Mouse (Mus musculus): ENCODE measurements around the gene A630023A22Rik. TPM values are rescaled to one million over a fixed set of nuclear protein-coding genes. Genes with fewer than 3 reads are reported as not detected.

A630023A22Rik gene
- total and polyA plus RNA-seq, 2 experiments from 2014 or later, result 2.2 TPM; not detected in 1

GRCm38 (mm10) chr14:34107594-34107993 lies 5.0 kb upstream of the A630023A22Rik start:
- no peaks in the 10 kb centered on the region for H3K27me3 ChIP-seq (ENCODE audit: insufficient read depth, low read length)
- no peak overlapping the region for H3K9ac ChIP-seq (replicated peaks; ENCODE audit: low read length)
- H3K4me2 ChIP-seq (ENCODE audit: low read depth, low read length), result no peak overlapping the region
- DNase-seq (ENCODE audit: low spot score), result no peak
- H3K9me3 ChIP-seq (ENCODE audit: low read length), result no peaks in the 10 kb centered on the region
- H3K4me3 ChIP-seq (ENCODE audit: low read length), result no peak overlapping the region
- ATAC-seq, result no peak
- H3K36me3 ChIP-seq (ENCODE audit: insufficient read depth, low read length), result no peaks in the 10 kb centered on the region
- H3K4me1 ChIP-seq (ENCODE audit: insufficient read depth, low read length), result no peaks in the 10 kb centered on the region
- 78% methylated on average over 4 of the region's 4 CpGs for WGBS
- TF ChIP-seq CTCF (IDR thresholded peaks at IDR 0.05; ENCODE audit: low read depth), result no peak
- no peak overlapping the region for H3K27ac ChIP-seq

- no peak for ATAC-seq
- H3K36me3 ChIP-seq (ENCODE audit: insufficient read depth, low read length), result no peaks in the 10 kb centered on the region
- H3K27me3 ChIP-seq (ENCODE audit: insufficient read depth, low read length), result no peaks in the 10 kb centered on the region
- no peak overlapping the region for H3K4me3 ChIP-seq (ENCODE audit: low read length)
- no peak overlapping the region for H3K4me2 ChIP-seq (ENCODE audit: low read depth, low read length)
- peak; percentile 69 for TF ChIP-seq CTCF (IDR thresholded peaks at IDR 0.05; ENCODE audit: low read depth)
- H3K4me1 ChIP-seq (ENCODE audit: insufficient read depth, low read length), result no peaks in the 10 kb centered on the region
- 65% methylated on average over 11 of the region's 12 CpGs for WGBS
- H3K27ac ChIP-seq, result no peak overlapping the region
- no peak overlapping the region for H3K9ac ChIP-seq (replicated peaks; ENCODE audit: low read length)
- DNase-seq (ENCODE audit: low spot score), result peak; percentile 42
- no peaks in the 10 kb centered on the region for H3K9me3 ChIP-seq (ENCODE audit: low read length)
Measured at GRCm38 (mm10) chr14:34106389-34107062, 4.0 kb upstream of the A630023A22Rik start.

DNA sequence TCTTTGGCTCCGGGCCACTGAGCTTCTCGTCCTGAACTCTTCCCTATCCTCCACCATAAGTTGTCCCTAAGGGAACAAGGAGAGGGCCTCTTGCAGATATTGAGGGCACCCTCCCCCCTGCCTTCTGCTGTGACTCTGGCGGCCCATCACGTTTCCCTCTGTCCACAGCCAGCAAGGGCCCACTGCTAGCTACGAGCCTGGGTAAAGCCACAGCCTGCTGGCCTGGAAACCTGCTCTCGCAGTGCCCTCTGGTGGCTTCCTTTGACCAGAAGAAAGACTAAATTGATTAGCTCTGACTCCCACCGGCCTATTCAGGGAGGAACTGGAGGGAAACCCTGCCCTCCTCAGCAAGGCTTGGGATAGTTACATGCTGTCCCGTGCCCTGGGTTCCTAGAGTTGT lies 2.3 kb upstream of the A630023A22Rik start:
- DNase-seq (ENCODE audit: low spot score), result peak; percentile 76
- H3K27ac ChIP-seq, result no peak overlapping the region
- H3K4me3 ChIP-seq (ENCODE audit: low read length), result no peak overlapping the region
- H3K4me2 ChIP-seq (ENCODE audit: low read depth, low read length), result no peak overlapping the region
- H3K4me1 ChIP-seq (ENCODE audit: insufficient read depth, low read length), result no peaks in the 10 kb centered on the region
- WGBS, result 23% methylated on average over 8 of the region's 8 CpGs
- peak; percentile 70; the same call in 1 of the 2 replicates for ATAC-seq
- no peaks in the 10 kb centered on the region for H3K27me3 ChIP-seq (ENCODE audit: insufficient read depth, low read length)
- H3K9ac ChIP-seq (replicated peaks; ENCODE audit: low read length), result no peak overlapping the region
- no peaks in the 10 kb centered on the region for H3K36me3 ChIP-seq (ENCODE audit: insufficient read depth, low read length)
- H3K9me3 ChIP-seq (ENCODE audit: low read length), result no peaks in the 10 kb centered on the region
- peak; percentile 77 for TF ChIP-seq CTCF (IDR thresholded peaks at IDR 0.05; ENCODE audit: low read depth)

- Histone ChIP-seq H3K36me3 (ENCODE audit: insufficient read depth, low read length) (no peaks in the 10 kb centered on the region), H3K27ac (no peak overlapping the region), H3K9ac (replicated peaks; ENCODE audit: low read length) (no peak overlapping the region), H3K4me2 (ENCODE audit: low read depth, low read length) (no peak overlapping the region), H3K9me3 (ENCODE audit: low read length) (no peaks in the 10 kb centered on the region), H3K4me3 (ENCODE audit: low read length) (no peak overlapping the region), H3K27me3 (ENCODE audit: insufficient read depth, low read length) (no peaks in the 10 kb centered on the region), H3K4me1 (ENCODE audit: insufficient read depth, low read length) (no peaks in the 10 kb centered on the region)
- ATAC-seq, result no peak
- no peak for TF ChIP-seq CTCF (IDR thresholded peaks at IDR 0.05; ENCODE audit: low read depth)
- WGBS, result 91% methylated on average over 3 of the region's 3 CpGs
- DNase-seq (ENCODE audit: low spot score), result no peak
Measured at GRCm38 (mm10) chr14:34103855-34104254, 1.3 kb upstream of the A630023A22Rik start.

DNA sequence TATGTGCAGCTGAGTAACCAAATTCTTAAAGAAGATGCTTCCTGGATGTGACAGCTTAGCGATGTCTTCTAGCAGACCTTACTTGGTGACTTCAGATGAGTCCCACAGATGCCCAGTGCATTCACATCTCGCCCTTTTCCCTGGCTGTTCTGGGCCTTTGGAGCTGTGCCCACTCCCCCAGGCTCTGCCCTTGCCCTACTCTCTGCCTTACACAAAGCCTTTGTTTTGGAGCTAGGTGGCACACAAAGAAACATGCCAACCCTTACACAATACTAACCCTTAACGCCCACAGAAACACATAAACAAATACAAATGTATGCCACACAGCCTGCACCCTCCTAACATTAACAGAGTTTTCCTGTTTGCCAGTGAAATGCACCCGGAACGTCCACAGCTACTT lies 6.4 kb downstream of the A630023A22Rik start:
- 64% methylated on average over 5 of the region's 5 CpGs for WGBS

DNA sequence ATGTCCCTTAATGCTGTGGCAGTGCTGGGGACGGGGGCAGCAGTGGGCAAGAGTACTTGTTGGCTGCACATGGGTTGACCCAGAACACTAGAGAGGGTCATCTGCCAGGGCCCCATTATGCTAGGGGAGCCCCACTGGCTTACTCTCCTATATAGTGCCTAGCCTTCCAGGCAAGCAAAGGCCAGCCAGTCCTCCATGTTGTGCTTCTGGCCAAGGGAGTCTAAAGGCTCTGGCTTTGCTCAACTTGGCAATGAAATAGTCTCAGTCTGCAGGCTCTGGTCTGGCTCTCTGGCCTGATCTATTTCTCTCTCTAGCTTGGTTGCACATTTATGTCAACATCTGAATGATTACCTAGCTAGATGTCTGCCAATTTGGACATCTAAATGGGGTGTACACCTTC lies 9.7 kb downstream of the A630023A22Rik start:
- Histone ChIP-seq H3K4me2 (ENCODE audit: low read depth, low read length) (no peak overlapping the region), H3K4me3 (ENCODE audit: low read length) (no peak overlapping the region), H3K27me3 (ENCODE audit: insufficient read depth, low read length) (no peaks in the 10 kb centered on the region), H3K27ac (no peak overlapping the region), H3K4me1 (ENCODE audit: insufficient read depth, low read length) (no peaks in the 10 kb centered on the region), H3K9me3 (ENCODE audit: low read length) (no peaks in the 10 kb centered on the region), H3K36me3 (ENCODE audit: insufficient read depth, low read length) (no peaks in the 10 kb centered on the region), H3K9ac (replicated peaks; ENCODE audit: low read length) (no peak overlapping the region)
- ATAC-seq (no peak), DNase-seq (ENCODE audit: low spot score) (no peak)
- no peak for TF ChIP-seq CTCF (IDR thresholded peaks at IDR 0.05; ENCODE audit: low read depth)
- 89% methylated on average over 1 of the region's 1 CpGs for WGBS

More for the DNA sequence above, 6.4 kb downstream of the A630023A22Rik start:
- Histone ChIP-seq H3K4me3 (ENCODE audit: low read length) (no peak overlapping the region), H3K4me1 (ENCODE audit: insufficient read depth, low read length) (no peaks in the 10 kb centered on the region), H3K27me3 (ENCODE audit: insufficient read depth, low read length) (no peaks in the 10 kb centered on the region), H3K9me3 (ENCODE audit: low read length) (no peaks in the 10 kb centered on the region), H3K36me3 (ENCODE audit: insufficient read depth, low read length) (no peaks in the 10 kb centered on the region), H3K9ac (replicated peaks; ENCODE audit: low read length) (no peak overlapping the region), H3K27ac (no peak overlapping the region), H3K4me2 (ENCODE audit: low read depth, low read length) (no peak overlapping the region)
- no peak for TF ChIP-seq CTCF (IDR thresholded peaks at IDR 0.05; ENCODE audit: low read depth)
- ATAC-seq (no peak), DNase-seq (ENCODE audit: low spot score) (no peak)

GRCm38 (mm10) chr14:34091475-34091874 lies 11.1 kb downstream of the A630023A22Rik start:
- DNase-seq (ENCODE audit: low spot score), result no peak
- 84% methylated on average over 5 of the region's 5 CpGs for WGBS
- Histone ChIP-seq H3K4me1 (ENCODE audit: insufficient read depth, low read length) (no peaks in the 10 kb centered on the region), H3K36me3 (ENCODE audit: insufficient read depth, low read length) (no peaks in the 10 kb centered on the region), H3K27me3 (ENCODE audit: insufficient read depth, low read length) (no peaks in the 10 kb centered on the region), H3K27ac (no peak overlapping the region), H3K9ac (replicated peaks; ENCODE audit: low read length) (no peak overlapping the region), H3K4me3 (ENCODE audit: low read length) (no peak overlapping the region), H3K9me3 (ENCODE audit: low read length) (no peaks in the 10 kb centered on the region), H3K4me2 (ENCODE audit: low read depth, low read length) (no peak overlapping the region)
- TF ChIP-seq CTCF (IDR thresholded peaks at IDR 0.05; ENCODE audit: low read depth), result no peak
- ATAC-seq, result no peak

All from hindbrain, postnatal 0 days (tissue).